Mouse (Mus musculus) hindbrain, embryonic 14.5 days (tissue): ENCODE data around the gene Wbp4. TPM values are rescaled to one million over a fixed set of nuclear protein-coding genes. Genes with fewer than 3 reads are reported as not detected.

ENCODE experiments used
- ATAC-seq: fragments of 200-750 bp; cut with Nextera tagmentation; 2 replicates; pipeline ENCODE4 v1.8.0; 2017; ENCODE audit warnings: moderate number of reproducible peaks, mild to moderate bottlenecking, moderate TSS enrichment, moderate library complexity; ENCODE audit not compliant: low FRiP score
- DNase-seq: peaks from one replicate; pipeline ENCODE4 v3.0.0-alpha.2; 2015; ENCODE audit warnings: low spot score
- H3K27ac ChIP-seq: fragments of 300-500 bp; sonication (generic); 2 replicates; pipeline ENCODE4 v1.5.1; 2014; ENCODE audit warnings: mild to moderate bottlenecking, moderate library complexity
- H3K27me3 ChIP-seq: fragments of 300-500 bp; sonication (generic); 2 replicates; pipeline ENCODE4 v1.6.1; 2014; ENCODE audit warnings: mild to moderate bottlenecking, low read length, mixed read lengths; ENCODE audit not compliant: control insufficient read depth, insufficient read depth
- H3K36me3 ChIP-seq: fragments of 300-500 bp; sonication (generic); replicated peaks from 2 replicates; pipeline ENCODE4 v1.6.1; 2014; ENCODE audit not compliant: control insufficient read depth, insufficient read depth
- H3K4me1 ChIP-seq: fragments of 300-500 bp; sonication (generic); replicated peaks from 2 replicates; pipeline ENCODE4 v1.6.1; 2014; ENCODE audit warnings: antibody characterized with exemption, low read length, mixed read lengths; ENCODE audit not compliant: control insufficient read depth, insufficient read depth
- H3K4me2 ChIP-seq: fragments of 300-500 bp; sonication (generic); replicated peaks from 2 replicates; pipeline ENCODE4 v1.6.1; 2014; ENCODE audit warnings: mild to moderate bottlenecking, moderate library complexity
- H3K4me3 ChIP-seq: fragments of 300-500 bp; sonication (generic); replicated peaks from 2 replicates; pipeline ENCODE4 v1.5.1; 2014; ENCODE audit warnings: mild to moderate bottlenecking, low read length
- H3K9ac ChIP-seq: fragments of 300-500 bp; sonication (generic); 2 replicates; pipeline ENCODE4 v1.6.1; 2014
- H3K9me3 ChIP-seq: fragments of 300-500 bp; sonication (generic); 2 replicates; pipeline ENCODE4 v1.6.1; 2016; ENCODE audit warnings: low read length; ENCODE audit not compliant: control insufficient read depth
- WGBS: fragments of 180-500 bp; shearing (Covaris S2); extraction: QIAGEN DNeasy Blood & Tissue Kit; methylation state at CpG from one replicate; pipeline ENCODE4 v1.1.7; 2014; 5-methylcytosine and 5-hydroxymethylcytosine counted together
- polyA plus RNA-seq: library from polyadenylated mRNA; unstranded; fragments of >200 nt; fragmentation: Nextera tagmentation; extraction: Ambion mirVana; gene quantifications from 2 replicates; pipeline ENCODE4 v1.2.1, GENCODE M21; 2014

Wbp4 gene
- polyA plus RNA-seq, 1 experiment from 2014 or later, result 40.5 TPM

- no peaks in the 10 kb centered on the region for H3K27me3 ChIP-seq
- no peak for DNase-seq
- WGBS, result 69% methylated on average over 1 of the region's 1 CpGs
- no peak overlapping the region for H3K27ac ChIP-seq
- H3K4me2 ChIP-seq, result no peak overlapping the region
- H3K9ac ChIP-seq, result no peak overlapping the region
- no peak for ATAC-seq
- H3K9me3 ChIP-seq, result no peaks in the 10 kb centered on the region
- no peak overlapping the region for H3K4me3 ChIP-seq
- no peaks in the 10 kb centered on the region for H3K36me3 ChIP-seq
- no peaks in the 10 kb centered on the region for H3K4me1 ChIP-seq
Observed at GRCm38 (mm10) chr14:79519663-79519975, 38.3 kb upstream of the Wbp4 start.

GRCm38 (mm10) chr14:79518761-79519662, 37.7 kb upstream of the Wbp4 start:
- no peak for ATAC-seq
- H3K9ac ChIP-seq, result no peak overlapping the region
- H3K36me3 ChIP-seq, result no peaks in the 10 kb centered on the region
- H3K27ac ChIP-seq, result no peak overlapping the region
- no peak overlapping the region for H3K4me2 ChIP-seq
- H3K4me1 ChIP-seq, result no peaks in the 10 kb centered on the region
- no peaks in the 10 kb centered on the region for H3K27me3 ChIP-seq
- H3K9me3 ChIP-seq, result no peaks in the 10 kb centered on the region
- no peak overlapping the region for H3K4me3 ChIP-seq
- 78% methylated on average over 19 of the region's 19 CpGs for WGBS
- DNase-seq, result no peak

- no peaks in the 10 kb centered on the region for H3K9me3 ChIP-seq
- no peak overlapping the region for H3K9ac ChIP-seq
- H3K4me1 ChIP-seq, result no peaks in the 10 kb centered on the region
- ATAC-seq (no peak), DNase-seq (no peak)
- H3K27me3 ChIP-seq, result no peaks in the 10 kb centered on the region
- no peak overlapping the region for H3K27ac ChIP-seq
- 82% methylated on average over 2 of the region's 2 CpGs for WGBS
- no peaks in the 10 kb centered on the region for H3K36me3 ChIP-seq
- H3K4me3 ChIP-seq, result no peak overlapping the region
- no peak overlapping the region for H3K4me2 ChIP-seq
Observed at GRCm38 (mm10) chr14:79518123-79518522, 36.8 kb upstream of the Wbp4 start.

GRCm38 (mm10) chr14:79517185-79517740, 35.9 kb upstream of the Wbp4 start:
- Histone ChIP-seq H3K36me3 (no peaks in the 10 kb centered on the region), H3K4me2 (no peak overlapping the region), H3K4me1 (no peaks in the 10 kb centered on the region), H3K9me3 (no peaks in the 10 kb centered on the region), H3K27ac (no peak overlapping the region), H3K27me3 (no peaks in the 10 kb centered on the region), H3K9ac (no peak overlapping the region), H3K4me3 (no peak overlapping the region)
- DNase-seq, result no peak
- no peak for ATAC-seq
- WGBS, result 92% methylated on average over 8 of the region's 8 CpGs

GRCm38 (mm10) chr14:79516751-79517150, 35.4 kb upstream of the Wbp4 start:
- Histone ChIP-seq H3K9me3 (no peaks in the 10 kb centered on the region), H3K27ac (no peak overlapping the region), H3K27me3 (no peaks in the 10 kb centered on the region), H3K4me1 (no peaks in the 10 kb centered on the region), H3K4me3 (no peak overlapping the region), H3K36me3 (no peaks in the 10 kb centered on the region), H3K4me2 (no peak overlapping the region), H3K9ac (no peak overlapping the region)
- ATAC-seq (no peak), DNase-seq (no peak)
- 85% methylated on average over 2 of the region's 2 CpGs for WGBS

GRCm38 (mm10) chr14:79516243-79516610, 34.9 kb upstream of the Wbp4 start:
- H3K9ac ChIP-seq, result no peak overlapping the region
- no peak for ATAC-seq
- H3K36me3 ChIP-seq, result no peaks in the 10 kb centered on the region
- no peaks in the 10 kb centered on the region for H3K4me1 ChIP-seq
- H3K4me2 ChIP-seq, result no peak overlapping the region
- no peak overlapping the region for H3K4me3 ChIP-seq
- no peak overlapping the region for H3K27ac ChIP-seq
- H3K9me3 ChIP-seq, result no peaks in the 10 kb centered on the region
- 87% methylated on average over 5 of the region's 5 CpGs for WGBS
- no peaks in the 10 kb centered on the region for H3K27me3 ChIP-seq
- no peak for DNase-seq

- no peak for ATAC-seq
- Histone ChIP-seq H3K36me3 (no peaks in the 10 kb centered on the region), H3K27me3 (no peaks in the 10 kb centered on the region), H3K4me3 (no peak overlapping the region), H3K9me3 (no peaks in the 10 kb centered on the region), H3K27ac (no peak overlapping the region), H3K9ac (no peak overlapping the region), H3K4me2 (no peak overlapping the region), H3K4me1 (no peaks in the 10 kb centered on the region)
- 82% methylated on average over 8 of the region's 8 CpGs for WGBS
- no peak for DNase-seq
Observed at GRCm38 (mm10) chr14:79515511-79516242, 34.4 kb upstream of the Wbp4 start.

- no peak for ATAC-seq
- no peaks in the 10 kb centered on the region for H3K4me1 ChIP-seq
- 92% methylated on average over 8 of the region's 8 CpGs for WGBS
- DNase-seq, result no peak
- H3K4me3 ChIP-seq, result no peak overlapping the region
- H3K9ac ChIP-seq, result no peak overlapping the region
- no peaks in the 10 kb centered on the region for H3K9me3 ChIP-seq
- no peak overlapping the region for H3K4me2 ChIP-seq
- no peaks in the 10 kb centered on the region for H3K36me3 ChIP-seq
- no peak overlapping the region for H3K27ac ChIP-seq
- no peaks in the 10 kb centered on the region for H3K27me3 ChIP-seq
Observed at GRCm38 (mm10) chr14:79515100-79515499, 33.8 kb upstream of the Wbp4 start.

- no peaks in the 10 kb centered on the region for H3K36me3 ChIP-seq
- no peak overlapping the region for H3K9ac ChIP-seq
- no peaks in the 10 kb centered on the region for H3K4me1 ChIP-seq
- H3K27ac ChIP-seq, result no peak overlapping the region
- no peaks in the 10 kb centered on the region for H3K27me3 ChIP-seq
- ATAC-seq (no peak), DNase-seq (no peak)
- H3K4me3 ChIP-seq, result no peak overlapping the region
- no peaks in the 10 kb centered on the region for H3K9me3 ChIP-seq
- 71% methylated on average over 2 of the region's 2 CpGs for WGBS
- H3K4me2 ChIP-seq, result no peak overlapping the region
Observed at GRCm38 (mm10) chr14:79513951-79514350, 32.6 kb upstream of the Wbp4 start.
